Mouse (Mus musculus) embryonic fibroblast, embryonic 13.5 days (primary cell): ENCODE results near the gene Zfp362. TPM values are rescaled to one million over a fixed set of nuclear protein-coding genes. Genes with fewer than 3 reads are reported as not detected.

Source experiments
- H3K27ac ChIP-seq: 2 replicates; pipeline ENCODE4 v1.5.1; 2012; ENCODE audit warnings: low read length, control low read depth, inconsistent platforms; ENCODE audit not compliant: insufficient read depth
- H3K4me1 ChIP-seq: 2 replicates; pipeline ENCODE4 v1.6.1; 2011; ENCODE audit warnings: low read length; ENCODE audit not compliant: control insufficient read depth, insufficient read depth
- H3K4me3 ChIP-seq: 2 replicates; pipeline ENCODE4 v1.5.1; 2011; ENCODE audit warnings: mild to moderate bottlenecking, control low read depth, low read length; ENCODE audit not compliant: insufficient read depth
- CTCF ChIP-seq: IDR thresholded peaks from 2 replicates; pipeline ENCODE4 v1.5.1; 2011; ENCODE audit warnings: mild to moderate bottlenecking, control low read depth, low read length, moderate library complexity, borderline replicate concordance; ENCODE audit not compliant: insufficient read depth
- POLR2A ChIP-seq: IDR thresholded peaks from 2 replicates; pipeline ENCODE4 v1.6.1; 2011; ENCODE audit warnings: low read depth, mild to moderate bottlenecking, control low read depth, low read length, moderate library complexity
- polyA plus RNA-seq: library from polyadenylated mRNA; stranded (reverse); fragments of >200 nt; gene quantifications from 2 replicates; pipeline ENCODE4 v1.2.4, GENCODE M21; 2011; ENCODE audit warnings: low read depth; ENCODE audit not compliant: missing spikeins, insufficient read length

Gene Zfp362
- polyA plus RNA-seq, result 22.1 and 26.3 TPM in 2 replicates

GRCm38 (mm10) chr4:128806043-128806826, at the start of gene Zfp362:
Gene Zfp362 (minus strand): TSS chr4:128806045.
- H3K4me3 ChIP-seq, result peak within 1 kb of the TSS; percentile 88
- TF ChIP-seq POLR2A, result no peak
- no peak for TF ChIP-seq CTCF
- H3K27ac ChIP-seq, result peak within 1 kb of the TSS; percentile 45
- peaks cover 5% of the 10 kb centered on the region; the same call in 1 of the 2 replicates for H3K4me1 ChIP-seq

- no peak overlapping the region for H3K27ac ChIP-seq
- no peak overlapping the region for H3K4me3 ChIP-seq
- no peak for TF ChIP-seq CTCF
- no peak for TF ChIP-seq POLR2A
- H3K4me1 ChIP-seq, result no peaks in the 10 kb centered on the region
These were observed 49.8 kb upstream of the Zfp362 start for GRCm38 (mm10) chr4:128855613-128856040.

DNA sequence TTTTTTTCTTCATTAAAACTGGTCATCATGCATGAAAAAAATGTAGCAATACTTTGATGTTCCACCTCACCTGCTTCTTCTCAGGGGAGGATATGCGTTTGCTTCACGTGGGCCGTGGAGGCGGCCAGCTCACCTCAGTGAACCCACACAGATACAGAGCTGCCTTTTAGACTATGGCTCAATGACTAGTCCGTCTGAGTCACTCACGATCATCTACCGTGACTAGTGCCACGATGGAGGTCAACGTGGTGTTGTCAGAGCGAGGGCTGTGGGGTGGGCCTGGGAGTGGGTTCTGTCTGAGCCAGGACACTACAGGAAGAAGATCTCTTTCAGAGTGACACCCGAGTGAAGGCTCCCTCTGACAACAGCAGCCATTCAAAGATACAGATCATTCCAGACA, 47.3 kb upstream of the Zfp362 start:
- Histone ChIP-seq H3K4me3 (no peak overlapping the region), H3K4me1 (no peaks in the 10 kb centered on the region), H3K27ac (no peak overlapping the region)
- TF ChIP-seq POLR2A, result no peak
- no peak for TF ChIP-seq CTCF

DNA sequence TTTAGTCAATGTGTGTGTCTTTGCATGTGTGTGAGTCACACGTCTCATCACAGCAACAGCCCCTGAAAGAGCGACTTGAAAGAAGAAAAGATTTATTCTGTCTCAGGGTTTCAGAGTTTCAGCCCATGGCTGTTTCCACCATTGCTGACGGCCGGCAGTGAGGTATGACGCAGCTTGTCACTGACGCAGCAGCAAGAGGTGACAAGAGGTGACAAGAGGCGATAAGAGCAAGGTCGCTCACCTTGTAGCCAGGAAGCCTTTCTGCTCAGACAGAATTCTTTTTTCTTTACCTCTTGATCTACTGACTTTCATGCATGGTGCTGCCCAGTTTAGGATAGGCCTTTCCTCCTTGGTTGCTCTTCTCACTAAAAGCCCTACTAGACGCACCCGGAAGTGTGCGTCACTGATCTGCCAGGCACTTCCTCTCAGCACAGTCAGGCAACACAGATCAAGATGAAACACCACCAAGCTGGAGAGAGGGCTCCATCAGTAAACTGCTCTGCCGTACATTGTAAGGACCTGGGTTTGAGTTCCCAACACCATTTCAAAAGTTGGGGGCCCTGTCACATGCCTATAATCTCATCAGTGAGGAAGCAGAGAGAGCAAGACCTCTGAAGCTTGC, 46.5 kb upstream of the Zfp362 start:
- TF ChIP-seq CTCF (no peak), POLR2A (no peak)
- no peak overlapping the region for H3K4me3 ChIP-seq
- H3K4me1 ChIP-seq, result no peaks in the 10 kb centered on the region
- no peak overlapping the region for H3K27ac ChIP-seq

- Histone ChIP-seq H3K27ac (no peak overlapping the region), H3K4me1 (no peaks in the 10 kb centered on the region), H3K4me3 (no peak overlapping the region)
- no peak for TF ChIP-seq CTCF
- no peak for TF ChIP-seq POLR2A
These were observed 43.8 kb upstream of the Zfp362 start for GRCm38 (mm10) chr4:128849686-128850085.

- H3K4me1 ChIP-seq, result no peaks in the 10 kb centered on the region
- TF ChIP-seq POLR2A, result no peak
- no peak for TF ChIP-seq CTCF
These were observed 43.1 kb upstream of the Zfp362 start for GRCm38 (mm10) chr4:128848961-128849360.

DNA sequence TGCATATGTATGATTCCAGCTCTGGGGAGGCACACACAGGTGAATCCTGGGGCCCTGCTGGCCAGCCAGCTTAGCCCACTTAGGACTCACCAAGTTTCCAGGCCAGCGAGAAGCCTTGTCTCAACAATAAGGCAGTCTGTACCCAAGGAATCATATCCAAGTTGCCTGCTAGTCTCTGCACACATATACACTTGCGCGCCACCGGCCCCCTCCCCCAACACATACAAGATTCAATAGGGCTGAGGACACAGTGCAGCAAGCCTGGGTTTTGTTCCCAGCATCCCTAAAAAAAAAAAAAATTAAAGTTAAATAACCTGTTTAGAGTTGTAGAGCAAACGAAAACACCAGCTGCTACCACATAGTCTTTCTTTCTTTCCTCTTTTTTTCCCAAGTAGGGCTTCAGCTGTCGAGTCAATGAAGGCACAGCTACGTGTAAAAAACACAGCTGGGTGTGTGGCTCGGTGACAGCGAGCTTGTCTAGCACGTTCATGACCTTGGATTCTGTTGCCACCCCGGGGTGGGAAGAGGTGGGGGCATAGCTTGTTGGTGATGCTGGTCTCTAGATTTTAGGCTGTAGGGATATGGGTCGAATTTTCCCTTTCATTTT, 39.6 kb upstream of the Zfp362 start:
- no peaks in the 10 kb centered on the region for H3K4me1 ChIP-seq
- no peak overlapping the region for H3K27ac ChIP-seq
- no peak overlapping the region for H3K4me3 ChIP-seq
- TF ChIP-seq CTCF (no peak), POLR2A (no peak)

More at GRCm38 (mm10) chr4:128848961-128849360, 43.1 kb upstream of the Zfp362 start:
- H3K4me3 ChIP-seq, result no peak overlapping the region
- no peak overlapping the region for H3K27ac ChIP-seq

DNA sequence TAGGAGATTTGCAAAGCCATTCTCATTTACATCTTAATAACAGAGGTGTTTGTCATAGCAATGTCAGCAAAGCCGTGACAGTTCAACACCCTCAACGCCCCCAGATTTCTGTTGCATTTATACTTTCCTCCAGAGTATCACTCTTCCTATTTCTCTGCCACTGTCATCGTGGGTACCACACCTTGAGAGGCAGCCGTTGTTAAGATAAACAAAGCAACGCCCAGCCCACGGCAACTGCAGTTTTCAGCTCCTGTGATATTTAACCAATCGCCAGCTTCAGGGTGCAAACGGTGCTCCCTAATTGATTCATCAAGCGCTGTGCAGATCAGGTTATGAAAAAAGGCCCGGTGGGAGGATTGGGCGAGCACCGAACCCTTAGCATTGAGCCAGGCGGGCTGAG, 38.7 kb upstream of the Zfp362 start:
- Histone ChIP-seq H3K27ac (no peak overlapping the region), H3K4me1 (peaks cover 4% of the 10 kb centered on the region; the same call in 1 of the 2 replicates), H3K4me3 (no peak overlapping the region)
- TF ChIP-seq CTCF, result no peak

DNA sequence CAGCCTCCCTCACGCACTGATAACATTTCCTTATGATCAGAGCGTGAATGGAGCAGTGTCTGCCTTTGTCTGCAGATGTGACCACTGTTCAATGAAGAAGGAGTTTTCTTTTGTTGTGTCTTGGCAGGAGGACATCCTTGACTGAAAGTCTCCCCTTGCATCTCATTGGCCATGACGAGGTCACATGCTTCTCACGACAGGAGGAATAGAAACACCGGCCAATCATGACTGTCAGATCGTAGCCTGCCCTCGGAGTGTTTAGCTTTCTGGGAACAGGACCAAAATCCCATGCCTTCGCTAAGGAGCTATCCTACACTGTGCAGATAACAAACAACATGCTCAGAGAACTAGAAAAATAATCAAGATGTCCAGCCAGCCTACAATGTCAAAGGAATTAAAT, 35.4 kb upstream of the Zfp362 start:
- Histone ChIP-seq H3K27ac (no peak overlapping the region), H3K4me3 (no peak overlapping the region)

More for the DNA sequence above, 35.4 kb upstream of the Zfp362 start:
- TF ChIP-seq CTCF (no peak), POLR2A (no peak)
- peaks cover 4% of the 10 kb centered on the region; the same call in 1 of the 2 replicates for H3K4me1 ChIP-seq
